Mouse (Mus musculus): ENCODE results near the gene 1700030J22Rik. TPM values are rescaled to one million over a fixed set of nuclear protein-coding genes. Genes with fewer than 3 reads are reported as not detected.
A peak's percentile ranks its signal among the peaks of the same experiment; 100 is the strongest.

1700030J22Rik gene
- polyA plus RNA-seq, 1 experiment from 2014 or later = 3.4 TPM

GRCm38 (mm10) chr8:116994016-116994716 is 15.4 kb upstream of the 1700030J22Rik start:
- no peaks in the 10 kb centered on the region for H3K9me3 ChIP-seq (ENCODE audit: control insufficient read depth, low read length)
- H3K4me2 ChIP-seq (ENCODE audit: low read depth) = peak overlapping the region; percentile 93
- WGBS = 69% methylated on average over 11 of the region's 11 CpGs
- H3K4me3 ChIP-seq (ENCODE audit: low read depth, low read length) = peak overlapping the region; percentile 68
- H3K27ac ChIP-seq (ENCODE audit: low read depth, low read length) = no peak overlapping the region
- DNase-seq (ENCODE audit: low spot score) = no peak
- peaks cover 5% of the 10 kb centered on the region; the same call in 1 of the 2 replicates for H3K4me1 ChIP-seq (ENCODE audit: control insufficient read depth, insufficient read depth, low read length)
- no peak for ATAC-seq (ENCODE audit: insufficient read depth, low FRiP score, low TSS enrichment)
- H3K36me3 ChIP-seq (ENCODE audit: control insufficient read depth, insufficient read depth, low read length) = no peaks in the 10 kb centered on the region
- H3K27me3 ChIP-seq (ENCODE audit: control insufficient read depth, insufficient read depth, low read length) = no peaks in the 10 kb centered on the region
- H3K9ac ChIP-seq (ENCODE audit: low read length) = peak overlapping the region; percentile 40

- H3K27ac ChIP-seq (ENCODE audit: low read depth, low read length) = no peak within 1 kb of the TSS
- WGBS = under 1% methylated on average over 54 of the region's 56 CpGs
- H3K4me1 ChIP-seq (ENCODE audit: control insufficient read depth, insufficient read depth, low read length) = peaks cover 5% of the 10 kb centered on the region; the same call in 1 of the 2 replicates
- no peaks in the 10 kb centered on the region for H3K36me3 ChIP-seq (ENCODE audit: control insufficient read depth, insufficient read depth, low read length)
- peak within 1 kb of the TSS; percentile 67 for H3K9ac ChIP-seq (ENCODE audit: low read length)
- no peaks in the 10 kb centered on the region for H3K27me3 ChIP-seq (ENCODE audit: control insufficient read depth, insufficient read depth, low read length)
- DNase-seq (ENCODE audit: low spot score) (peak; percentile 100), ATAC-seq (ENCODE audit: insufficient read depth, low FRiP score, low TSS enrichment) (peak; percentile 100)
- H3K9me3 ChIP-seq (ENCODE audit: control insufficient read depth, low read length) = no peaks in the 10 kb centered on the region
- peak within 1 kb of the TSS; percentile 68 for H3K4me3 ChIP-seq (ENCODE audit: low read depth, low read length)
- H3K4me2 ChIP-seq (ENCODE audit: low read depth) = peak within 1 kb of the TSS; percentile 93
Observed at GRCm38 (mm10) chr8:116993095-116993867, 14.5 kb upstream of the 1700030J22Rik start, which contains the start of gene Gcsh. Gcsh (minus strand) TSS chr8:116993537.

- Histone ChIP-seq H3K4me1 (ENCODE audit: control insufficient read depth, insufficient read depth, low read length) (peaks cover 5% of the 10 kb centered on the region; the same call in 1 of the 2 replicates), H3K9ac (ENCODE audit: low read length) (peak overlapping the region; percentile 67), H3K36me3 (ENCODE audit: control insufficient read depth, insufficient read depth, low read length) (no peaks in the 10 kb centered on the region), H3K27me3 (ENCODE audit: control insufficient read depth, insufficient read depth, low read length) (no peaks in the 10 kb centered on the region), H3K27ac (ENCODE audit: low read depth, low read length) (no peak overlapping the region), H3K4me2 (ENCODE audit: low read depth) (peak overlapping the region; percentile 93), H3K9me3 (ENCODE audit: control insufficient read depth, low read length) (no peaks in the 10 kb centered on the region), H3K4me3 (ENCODE audit: low read depth, low read length) (peak overlapping the region; percentile 68)
- no peak for ATAC-seq (ENCODE audit: insufficient read depth, low FRiP score, low TSS enrichment)
- 15% methylated on average over 23 of the region's 23 CpGs for WGBS
- DNase-seq (ENCODE audit: low spot score) = peak; percentile 16
Observed at GRCm38 (mm10) chr8:116992176-116992971, 13.6 kb upstream of the 1700030J22Rik start.

- ATAC-seq (ENCODE audit: insufficient read depth, low FRiP score, low TSS enrichment) (no peak), DNase-seq (ENCODE audit: low spot score) (no peak)
- Histone ChIP-seq H3K9me3 (ENCODE audit: control insufficient read depth, low read length) (no peaks in the 10 kb centered on the region), H3K27me3 (ENCODE audit: control insufficient read depth, insufficient read depth, low read length) (no peaks in the 10 kb centered on the region), H3K27ac (ENCODE audit: low read depth, low read length) (no peak overlapping the region), H3K4me1 (ENCODE audit: control insufficient read depth, insufficient read depth, low read length) (peaks cover 5% of the 10 kb centered on the region; the same call in 1 of the 2 replicates), H3K4me2 (ENCODE audit: low read depth) (no peak overlapping the region), H3K36me3 (ENCODE audit: control insufficient read depth, insufficient read depth, low read length) (no peaks in the 10 kb centered on the region), H3K4me3 (ENCODE audit: low read depth, low read length) (no peak overlapping the region), H3K9ac (ENCODE audit: low read length) (no peak overlapping the region)
- 93% methylated on average over 8 of the region's 8 CpGs for WGBS
Observed at GRCm38 (mm10) chr8:116991241-116991640, 12.5 kb upstream of the 1700030J22Rik start.

GRCm38 (mm10) chr8:116989842-116990241 is 11.1 kb upstream of the 1700030J22Rik start:
- H3K4me1 ChIP-seq (ENCODE audit: control insufficient read depth, insufficient read depth, low read length) = peaks cover 5% of the 10 kb centered on the region; the same call in 1 of the 2 replicates
- 95% methylated on average over 3 of the region's 3 CpGs for WGBS
- no peak overlapping the region for H3K4me2 ChIP-seq (ENCODE audit: low read depth)
- H3K4me3 ChIP-seq (ENCODE audit: low read depth, low read length) = no peak overlapping the region
- DNase-seq (ENCODE audit: low spot score) = no peak
- H3K9me3 ChIP-seq (ENCODE audit: control insufficient read depth, low read length) = no peaks in the 10 kb centered on the region
- H3K27me3 ChIP-seq (ENCODE audit: control insufficient read depth, insufficient read depth, low read length) = no peaks in the 10 kb centered on the region
- no peaks in the 10 kb centered on the region for H3K36me3 ChIP-seq (ENCODE audit: control insufficient read depth, insufficient read depth, low read length)
- H3K27ac ChIP-seq (ENCODE audit: low read depth, low read length) = no peak overlapping the region
- no peak overlapping the region for H3K9ac ChIP-seq (ENCODE audit: low read length)
- no peak for ATAC-seq (ENCODE audit: insufficient read depth, low FRiP score, low TSS enrichment)

- Histone ChIP-seq H3K27me3 (ENCODE audit: control insufficient read depth, insufficient read depth, low read length) (no peaks in the 10 kb centered on the region), H3K4me3 (ENCODE audit: low read depth, low read length) (no peak overlapping the region), H3K9ac (ENCODE audit: low read length) (no peak overlapping the region), H3K4me1 (ENCODE audit: control insufficient read depth, insufficient read depth, low read length) (no peaks in the 10 kb centered on the region), H3K4me2 (ENCODE audit: low read depth) (no peak overlapping the region), H3K27ac (ENCODE audit: low read depth, low read length) (no peak overlapping the region), H3K36me3 (ENCODE audit: control insufficient read depth, insufficient read depth, low read length) (no peaks in the 10 kb centered on the region), H3K9me3 (ENCODE audit: control insufficient read depth, low read length) (no peaks in the 10 kb centered on the region)
- ATAC-seq (ENCODE audit: insufficient read depth, low FRiP score, low TSS enrichment) = no peak
- peak; percentile 56 for DNase-seq (ENCODE audit: low spot score)
- 24% methylated on average over 4 of the region's 4 CpGs for WGBS
Observed at GRCm38 (mm10) chr8:116980117-116980516, 1.4 kb upstream of the 1700030J22Rik start.

GRCm38 (mm10) chr8:116978052-116978451 is 707 bp downstream of the 1700030J22Rik start:
- peak overlapping the region; percentile 53 for H3K4me3 ChIP-seq (ENCODE audit: low read depth, low read length)
- ATAC-seq (ENCODE audit: insufficient read depth, low FRiP score, low TSS enrichment) (no peak), DNase-seq (ENCODE audit: low spot score) (no peak)
- H3K4me2 ChIP-seq (ENCODE audit: low read depth) = peak overlapping the region; percentile 59
- no peak overlapping the region for H3K27ac ChIP-seq (ENCODE audit: low read depth, low read length)
- 0 out of 2 replicates have a peak overlapping the region, but pooled peaks have one; percentile 23 for H3K9ac ChIP-seq (ENCODE audit: low read length)
- no peaks in the 10 kb centered on the region for H3K9me3 ChIP-seq (ENCODE audit: control insufficient read depth, low read length)
- no peaks in the 10 kb centered on the region for H3K36me3 ChIP-seq (ENCODE audit: control insufficient read depth, insufficient read depth, low read length)
- 31% methylated on average over 8 of the region's 8 CpGs for WGBS
- H3K27me3 ChIP-seq (ENCODE audit: control insufficient read depth, insufficient read depth, low read length) = no peaks in the 10 kb centered on the region
- H3K4me1 ChIP-seq (ENCODE audit: control insufficient read depth, insufficient read depth, low read length) = no peaks in the 10 kb centered on the region

GRCm38 (mm10) chr8:116975606-116976005 is 3.2 kb downstream of the 1700030J22Rik start:
- Histone ChIP-seq H3K4me1 (ENCODE audit: control insufficient read depth, insufficient read depth, low read length) (no peaks in the 10 kb centered on the region), H3K4me3 (ENCODE audit: low read depth, low read length) (no peak overlapping the region), H3K9ac (ENCODE audit: low read length) (no peak overlapping the region), H3K9me3 (ENCODE audit: control insufficient read depth, low read length) (no peaks in the 10 kb centered on the region), H3K4me2 (ENCODE audit: low read depth) (no peak overlapping the region), H3K27me3 (ENCODE audit: control insufficient read depth, insufficient read depth, low read length) (no peaks in the 10 kb centered on the region), H3K36me3 (ENCODE audit: control insufficient read depth, insufficient read depth, low read length) (no peaks in the 10 kb centered on the region), H3K27ac (ENCODE audit: low read depth, low read length) (no peak overlapping the region)
- DNase-seq (ENCODE audit: low spot score) = no peak
- 72% methylated on average over 5 of the region's 5 CpGs for WGBS
- no peak for ATAC-seq (ENCODE audit: insufficient read depth, low FRiP score, low TSS enrichment)
